In genomic region chr13:83720883-83721371, GRCm38 (mm10) we compare ENCODE assay signal across 8 mouse cellular contexts.
DNase-seq lines count a peak whose midpoint lies in the region; ATAC-seq lines count a peak whose summit lies in the region.

No protein-coding gene starts in this region.

- DNase-seq in heart, embryonic 10.5 days (ENCODE audit: low spot score), result peak; percentile 74
- no peak for DNase-seq in heart, adult 11 months
- peak; percentile 86 for DNase-seq in layer of hippocampus, adult 9-11 months
- no peak for DNase-seq in adrenal gland, adult 2 months
- DNase-seq in adrenal gland, postnatal 14 days, result no peak

- peak overlapping the region; percentile 100 for H3K9ac ChIP-seq in forebrain, embryonic 13.5 days
- H3K9ac ChIP-seq in midbrain, embryonic 16.5 days (ENCODE audit: low read depth, low read length), result peak overlapping the region; percentile 84

- no peak overlapping the region for H3K27ac ChIP-seq in heart, embryonic 10.5 days
- peak overlapping the region; percentile 100 for H3K27ac ChIP-seq in forebrain, embryonic 13.5 days
- H3K27ac ChIP-seq in midbrain, embryonic 16.5 days (ENCODE audit: low read length), result peak overlapping the region; percentile 97

- peaks cover 100% of the 10 kb centered on the region for H3K27me3 ChIP-seq in heart, embryonic 10.5 days (ENCODE audit: insufficient read depth, poor library complexity, severe bottlenecking)
- no peaks in the 10 kb centered on the region for H3K27me3 ChIP-seq in forebrain, embryonic 13.5 days
- H3K27me3 ChIP-seq in midbrain, embryonic 16.5 days (ENCODE audit: control insufficient read depth, insufficient read depth, low read depth, low read length), result no peaks in the 10 kb centered on the region

- peak overlapping the region; percentile 87 for H3K4me2 ChIP-seq in forebrain, embryonic 13.5 days
- H3K4me2 ChIP-seq in midbrain, embryonic 16.5 days (ENCODE audit: low read length), result peak overlapping the region; percentile 63

- peak; percentile 11 for ATAC-seq in cerebellum, adult (ENCODE audit: insufficient number of reproducible peaks, low FRiP score, low TSS enrichment)
- peak; percentile 87 for ATAC-seq in forebrain, embryonic 13.5 days
- ATAC-seq in midbrain, embryonic 16.5 days, result peak; percentile 75

- H3K36me3 ChIP-seq in heart, embryonic 10.5 days, result no peaks in the 10 kb centered on the region
- no peaks in the 10 kb centered on the region for H3K36me3 ChIP-seq in forebrain, embryonic 13.5 days (ENCODE audit: poor library complexity, severe bottlenecking)
- H3K36me3 ChIP-seq in midbrain, embryonic 16.5 days (ENCODE audit: control insufficient read depth, insufficient read depth, low read length), result no peaks in the 10 kb centered on the region

- peak overlapping the region; percentile 49 for H3K4me3 ChIP-seq in heart, embryonic 10.5 days
- peak overlapping the region; percentile 90 for H3K4me3 ChIP-seq in forebrain, embryonic 13.5 days
- H3K4me3 ChIP-seq in midbrain, embryonic 16.5 days (ENCODE audit: low read depth, low read length), result peak overlapping the region; percentile 52

- no peaks in the 10 kb centered on the region for H3K9me3 ChIP-seq in heart, embryonic 10.5 days
- no peaks in the 10 kb centered on the region for H3K9me3 ChIP-seq in forebrain, embryonic 13.5 days (replicated peaks)
- H3K9me3 ChIP-seq in midbrain, embryonic 16.5 days (replicated peaks; ENCODE audit: control insufficient read depth, low read length, poor library complexity, severe bottlenecking), result no peaks in the 10 kb centered on the region

- WGBS in heart, embryonic 10.5 days, result under 1% methylated on average over 30 of the region's 30 CpGs
- WGBS in forebrain, embryonic 13.5 days, result 1% methylated on average over 30 of the region's 30 CpGs
- WGBS in midbrain, embryonic 16.5 days, result 1% methylated on average over 30 of the region's 30 CpGs

- H3K4me1 ChIP-seq in heart, embryonic 10.5 days, result peaks cover 5% of the 10 kb centered on the region
- H3K4me1 ChIP-seq in forebrain, embryonic 13.5 days, result peaks cover 13% of the 10 kb centered on the region; the same call in 1 of the 2 replicates
- H3K4me1 ChIP-seq in midbrain, embryonic 16.5 days (ENCODE audit: control insufficient read depth, insufficient read depth, low read length), result no peaks in the 10 kb centered on the region

Comparison
In these comparisons a context has a peak if more than half of its experiments do, and no peak if none do; other contexts are left out.
1. DNase-seq: peak in heart, embryonic 10.5 days (single experiment) and layer of hippocampus, adult 9-11 months (single experiment); none in heart, adult 11 months (single experiment), adrenal gland, adult 2 months (single experiment) and adrenal gland, postnatal 14 days (single experiment).
2. ATAC-seq: peak in every context shown above with its lines; median percentile 87 in forebrain, embryonic 13.5 days; 75 in midbrain, embryonic 16.5 days; 11 in cerebellum, adult.
3. Peak in every context shown above with its lines, with median percentiles within 50 percentile points of each other: H3K4me3 ChIP-seq.